Comparison of ENCODE assay signal across 8 mouse cellular contexts in genomic region chr11:78791582-78791981, GRCm38 (mm10). TPM values are rescaled to one million over a fixed set of nuclear protein-coding genes. Genes with fewer than 3 reads are reported as not detected.
DNase-seq lines count a peak whose midpoint lies in the region; ATAC-seq lines count a peak whose summit lies in the region.

No protein-coding gene starts in this region.

- no peak overlapping the region for H3K9ac ChIP-seq in heart, embryonic 13.5 days

- peaks cover 16% of the 10 kb centered on the region; the same call in 1 of the 2 replicates for H3K4me1 ChIP-seq in heart, embryonic 13.5 days

- H3K9me3 ChIP-seq in heart, embryonic 13.5 days: no peaks in the 10 kb centered on the region

- no peaks in the 10 kb centered on the region for H3K27me3 ChIP-seq in heart, embryonic 13.5 days (replicated peaks)

- WGBS in heart, embryonic 13.5 days: 38% methylated on average over 4 of the region's 4 CpGs

- H3K36me3 ChIP-seq in heart, embryonic 13.5 days: no peaks in the 10 kb centered on the region

- H3K4me2 ChIP-seq in heart, embryonic 13.5 days: no peak overlapping the region

- DNase-seq in left cerebral cortex, adult 9 months (ENCODE audit: low spot score in 2 of 2): peak; percentile 15 to 47
- DNase-seq in left cerebral cortex, adult 11 months (ENCODE audit: low spot score): no peak
- peak; percentile 65 for DNase-seq in brain, embryonic 18.5 days (ENCODE audit: low read depth, low spot score)
- peak; percentile 87 to 89 for DNase-seq in kidney, postnatal 36 days
- peak; percentile 30 for DNase-seq in urinary bladder, postnatal 10 days (ENCODE audit: low spot score)
- no peak for DNase-seq in frontal cortex, postnatal 14 days (ENCODE audit: low spot score in 2 of 2)

- peak overlapping the region; percentile 30; the same call in 1 of the 2 replicates for H3K27ac ChIP-seq in heart, embryonic 13.5 days (replicated peaks)

- ATAC-seq in heart, embryonic 13.5 days (ENCODE audit: extremely low read depth, insufficient number of reproducible peaks, low FRiP score, low TSS enrichment): no peak
- 0 out of 2 replicates have a peak, but pooled peaks have one; percentile 46 for ATAC-seq in megakaryocyte-erythroid progenitor cell, adult 5-6 weeks (replicated peaks; ENCODE audit: low FRiP score, low TSS enrichment, poor library complexity, severe bottlenecking)

- H3K4me3 ChIP-seq in heart, embryonic 13.5 days: no peak overlapping the region

RNA-seq across cellular contexts. Expression of gene Lyrm9, which starts 34.8 kb away (rescaled TPM):
- polyA plus RNA-seq in heart, embryonic 13.5 days (2015; fragmentation: Nextera tagmentation; extraction: Ambion mirVana): 28.5 and 35.1 TPM in 2 replicates
- total RNA-seq in megakaryocyte-erythroid progenitor cell, adult 5-6 weeks (2014; fragmentation: Nextera tagmentation): 13.9 and 15.4 TPM in 2 replicates
- total RNA-seq in megakaryocyte-erythroid progenitor cell, adult 5-6 weeks (2017): 38.5 and 91.6 TPM in 2 replicates

RNA-seq across cellular contexts. Expression of gene Ccnq, which starts 40.1 kb away (rescaled TPM):
- polyA plus RNA-seq in heart, embryonic 13.5 days (2015; fragmentation: Nextera tagmentation; extraction: Ambion mirVana): 26.3 and 28.8 TPM in 2 replicates
- 27.0 and 42.5 TPM in 2 replicates for total RNA-seq in megakaryocyte-erythroid progenitor cell, adult 5-6 weeks (2014; fragmentation: Nextera tagmentation)
- total RNA-seq in megakaryocyte-erythroid progenitor cell, adult 5-6 weeks (2017): 30.9 and 32.6 TPM in 2 replicates

Comparison
In these comparisons a context has a peak if more than half of its experiments do, and no peak if none do; other contexts are left out.
1. DNase-seq: peak in left cerebral cortex, adult 9 months (2 of 2), brain, embryonic 18.5 days (single experiment), kidney, postnatal 36 days (2 of 2) and urinary bladder, postnatal 10 days (single experiment); none in left cerebral cortex, adult 11 months (single experiment) and frontal cortex, postnatal 14 days (0 of 2).